Mouse (Mus musculus) cortical plate, adult 2 months (tissue): ENCODE measurements at regions not wholly inside any gene's neighbourhood (a gene's known extent, or its start where the extent isn't known, plus 50 kb on each side); places are given as distances from the start of the nearest gene placed in this dataset.
A peak's percentile ranks its signal among the peaks of the same experiment; 100 is the strongest.

Experiments used
- H3K27ac ChIP-seq: fragments of 200-500 bp; 2 replicates; pipeline ENCODE4 v1.5.1; 2012; ENCODE audit warnings: low read length, control low read depth, inconsistent platforms; ENCODE audit not compliant: insufficient read depth
- H3K4me1 ChIP-seq: fragments of 200-500 bp; 2 replicates; pipeline ENCODE4 v1.6.1; 2011; ENCODE audit warnings: low read length; ENCODE audit not compliant: control insufficient read depth, insufficient read depth
- H3K4me3 ChIP-seq: fragments of 200-500 bp; 2 replicates; pipeline ENCODE4 v1.5.1; 2011; ENCODE audit warnings: mild to moderate bottlenecking, low read length, control low read depth; ENCODE audit not compliant: insufficient read depth
- CTCF ChIP-seq: fragments of 200-500 bp; IDR thresholded peaks from 2 replicates; pipeline ENCODE4 v1.5.1; 2011; ENCODE audit warnings: mild to moderate bottlenecking, control low read depth, low read length; ENCODE audit not compliant: insufficient read depth; ENCODE audit errors: extremely low read depth
- POLR2A ChIP-seq: fragments of 200-500 bp; IDR thresholded peaks from 2 replicates; pipeline ENCODE4 v1.6.1; 2011; ENCODE audit warnings: mild to moderate bottlenecking, low read length, control low read depth; ENCODE audit not compliant: insufficient read depth; ENCODE audit errors: extremely low read depth

GRCm38 (mm10) chr17:80815747-80816146 lies 87.5 kb upstream of the Map4k3 start:
- Histone ChIP-seq H3K4me3 (no peak overlapping the region), H3K27ac (no peak overlapping the region), H3K4me1 (no peaks in the 10 kb centered on the region)
- no peak for TF ChIP-seq POLR2A
- TF ChIP-seq CTCF, result peak; percentile 38; the same call in 1 of the 2 replicates

GRCm38 (mm10) chr17:80813194-80813593 lies 84.9 kb upstream of the Map4k3 start:
- H3K4me3 ChIP-seq, result no peak overlapping the region
- H3K27ac ChIP-seq, result no peak overlapping the region
- H3K4me1 ChIP-seq, result peaks cover 3% of the 10 kb centered on the region
- no peak for TF ChIP-seq POLR2A
- TF ChIP-seq CTCF, result no peak

GRCm38 (mm10) chr17:80809275-80809674 lies 81.0 kb upstream of the Map4k3 start:
- Histone ChIP-seq H3K27ac (no peak overlapping the region), H3K4me3 (no peak overlapping the region), H3K4me1 (peaks cover 3% of the 10 kb centered on the region)
- TF ChIP-seq POLR2A, result no peak
- no peak for TF ChIP-seq CTCF

- no peak overlapping the region for H3K27ac ChIP-seq
- no peak overlapping the region for H3K4me3 ChIP-seq
- peaks cover 3% of the 10 kb centered on the region for H3K4me1 ChIP-seq
- TF ChIP-seq POLR2A (no peak), CTCF (no peak)
Observed at GRCm38 (mm10) chr17:80808069-80808468, 79.8 kb upstream of the Map4k3 start.

- TF ChIP-seq POLR2A (no peak), CTCF (no peak)
- no peak overlapping the region for H3K27ac ChIP-seq
- no peak overlapping the region for H3K4me3 ChIP-seq
- H3K4me1 ChIP-seq, result peaks cover 4% of the 10 kb centered on the region
Observed at GRCm38 (mm10) chr17:80803361-80803915, 75.2 kb upstream of the Map4k3 start.

GRCm38 (mm10) chr17:80802622-80803021 lies 74.3 kb upstream of the Map4k3 start:
- H3K27ac ChIP-seq, result peak overlapping the region; percentile 41
- H3K4me1 ChIP-seq, result peaks cover 4% of the 10 kb centered on the region
- H3K4me3 ChIP-seq, result no peak overlapping the region
- TF ChIP-seq POLR2A (no peak), CTCF (no peak)

GRCm38 (mm10) chr17:80801991-80802390 lies 73.7 kb upstream of the Map4k3 start:
- peak overlapping the region; percentile 41 for H3K27ac ChIP-seq
- TF ChIP-seq POLR2A (no peak), CTCF (no peak)
- H3K4me1 ChIP-seq, result peaks cover 4% of the 10 kb centered on the region
- no peak overlapping the region for H3K4me3 ChIP-seq

GRCm38 (mm10) chr17:80801451-80801983 lies 73.2 kb upstream of the Map4k3 start:
- TF ChIP-seq CTCF (no peak), POLR2A (no peak)
- Histone ChIP-seq H3K27ac (peak overlapping the region; percentile 41), H3K4me3 (no peak overlapping the region), H3K4me1 (peaks cover 4% of the 10 kb centered on the region)

GRCm38 (mm10) chr17:80800877-80801276 lies 72.6 kb upstream of the Map4k3 start:
- TF ChIP-seq POLR2A (no peak), CTCF (no peak)
- Histone ChIP-seq H3K4me1 (peaks cover 4% of the 10 kb centered on the region), H3K4me3 (no peak overlapping the region), H3K27ac (peak overlapping the region; percentile 77)

- no peak overlapping the region for H3K4me3 ChIP-seq
- no peak for TF ChIP-seq POLR2A
- TF ChIP-seq CTCF, result no peak
- peaks cover 4% of the 10 kb centered on the region for H3K4me1 ChIP-seq
- peak overlapping the region; percentile 77 for H3K27ac ChIP-seq
Observed at GRCm38 (mm10) chr17:80800454-80800853, 72.2 kb upstream of the Map4k3 start.
